Mouse (Mus musculus): Measurements from ENCODE around the gene Scg2.
A peak's percentile ranks its signal among the peaks of the same experiment; 100 is the strongest.

Scg2 gene

GRCm38 (mm10) chr1:79439609-79440308 is at the start of gene Scg2:
Gene Scg2 (minus strand): TSS chr1:79440120.
- peak; percentile 2 to 13 for DNase-seq

GRCm38 (mm10) chr1:79485546-79485945 is 45.6 kb upstream of the Scg2 start:
- no peak for DNase-seq

GRCm38 (mm10) chr1:79470856-79471255 is 30.9 kb upstream of the Scg2 start:
- DNase-seq = no peak

GRCm38 (mm10) chr1:79469871-79470270 is 30.0 kb upstream of the Scg2 start:
- DNase-seq = no peak

- DNase-seq = no peak
Measured at GRCm38 (mm10) chr1:79466585-79466984, 26.7 kb upstream of the Scg2 start.

GRCm38 (mm10) chr1:79458558-79458957 is 18.6 kb upstream of the Scg2 start:
- DNase-seq = no peak

GRCm38 (mm10) chr1:79454164-79454563 is 14.2 kb upstream of the Scg2 start:
- no peak for DNase-seq

GRCm38 (mm10) chr1:79452339-79452738 is 12.4 kb upstream of the Scg2 start:
- no peak for DNase-seq

- DNase-seq = no peak
Measured at GRCm38 (mm10) chr1:79450343-79451021, 10.6 kb upstream of the Scg2 start.

- no peak for DNase-seq
Measured at GRCm38 (mm10) chr1:79449943-79450342, 10.0 kb upstream of the Scg2 start.

GRCm38 (mm10) chr1:79445586-79445985 is 5.7 kb upstream of the Scg2 start:
- DNase-seq = no peak

GRCm38 (mm10) chr1:79437755-79438154 is 2.2 kb downstream of the Scg2 start:
- no peak for DNase-seq

- no peak for DNase-seq
Measured at GRCm38 (mm10) chr1:79436671-79437070, 3.2 kb downstream of the Scg2 start.

- DNase-seq = no peak
Measured at GRCm38 (mm10) chr1:79429058-79429457, 10.9 kb downstream of the Scg2 start.

GRCm38 (mm10) chr1:79415496-79415895 is 24.4 kb downstream of the Scg2 start:
- DNase-seq = no peak

GRCm38 (mm10) chr1:79406337-79406942 is 33.5 kb downstream of the Scg2 start:
- no peak for DNase-seq

GRCm38 (mm10) chr1:79401090-79402012 is 38.6 kb downstream of the Scg2 start:
- DNase-seq = no peak

GRCm38 (mm10) chr1:79400284-79400683 is 39.6 kb downstream of the Scg2 start:
- no peak for DNase-seq

Data from thymus, postnatal 36 days (tissue).